Mouse (Mus musculus) embryonic fibroblast, embryonic 13.5 days (primary cell): ENCODE measurements around the gene Slc12a6. TPM values are rescaled to one million over a fixed set of nuclear protein-coding genes. Genes with fewer than 3 reads are reported as not detected.

Experiments used
- H3K27ac ChIP-seq: 2 replicates; pipeline ENCODE4 v1.5.1; 2012; ENCODE audit warnings: low read length, control low read depth, inconsistent platforms; ENCODE audit not compliant: insufficient read depth
- H3K4me1 ChIP-seq: 2 replicates; pipeline ENCODE4 v1.6.1; 2011; ENCODE audit warnings: low read length; ENCODE audit not compliant: control insufficient read depth, insufficient read depth
- H3K4me3 ChIP-seq: 2 replicates; pipeline ENCODE4 v1.5.1; 2011; ENCODE audit warnings: mild to moderate bottlenecking, control low read depth, low read length; ENCODE audit not compliant: insufficient read depth
- CTCF ChIP-seq: IDR thresholded peaks from 2 replicates; pipeline ENCODE4 v1.5.1; 2011; ENCODE audit warnings: mild to moderate bottlenecking, control low read depth, low read length, moderate library complexity, borderline replicate concordance; ENCODE audit not compliant: insufficient read depth
- POLR2A ChIP-seq: IDR thresholded peaks from 2 replicates; pipeline ENCODE4 v1.6.1; 2011; ENCODE audit warnings: low read depth, mild to moderate bottlenecking, control low read depth, low read length, moderate library complexity
- polyA plus RNA-seq: library from polyadenylated mRNA; stranded (reverse); fragments of >200 nt; gene quantifications from 2 replicates; pipeline ENCODE4 v1.2.4, GENCODE M21; 2011; ENCODE audit warnings: low read depth; ENCODE audit not compliant: missing spikeins, insufficient read length

The Slc12a6 gene
- polyA plus RNA-seq, 1 experiment, result 29.2 TPM

DNA sequence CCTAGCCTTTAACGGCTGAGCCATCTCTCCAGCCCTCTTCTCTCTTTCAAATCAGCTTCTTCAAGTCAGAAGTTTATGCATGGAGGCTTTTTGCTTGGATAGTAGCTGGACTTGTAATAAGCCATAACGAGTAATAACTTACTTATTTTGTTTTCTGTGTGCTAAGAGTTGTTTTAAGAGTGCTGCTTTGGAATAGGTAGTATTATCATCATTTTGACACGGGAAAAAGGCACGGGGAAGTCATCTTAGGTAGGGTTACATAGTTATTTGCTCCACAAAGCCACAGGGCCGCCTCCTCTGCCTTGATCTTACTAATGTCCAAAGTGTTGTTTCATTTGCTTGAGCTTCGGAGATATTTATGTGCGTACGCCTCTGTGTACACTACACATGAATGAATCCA lies 114.5 kb downstream of the Slc12a6 start:
- Histone ChIP-seq H3K27ac (0 out of 2 replicates have a peak overlapping the region, but pooled peaks have one; percentile 20), H3K4me3 (peak overlapping the region; percentile 93), H3K4me1 (peaks cover 2% of the 10 kb centered on the region; the same call in 1 of the 2 replicates)
- no peak for TF ChIP-seq POLR2A
- TF ChIP-seq CTCF, result no peak

DNA sequence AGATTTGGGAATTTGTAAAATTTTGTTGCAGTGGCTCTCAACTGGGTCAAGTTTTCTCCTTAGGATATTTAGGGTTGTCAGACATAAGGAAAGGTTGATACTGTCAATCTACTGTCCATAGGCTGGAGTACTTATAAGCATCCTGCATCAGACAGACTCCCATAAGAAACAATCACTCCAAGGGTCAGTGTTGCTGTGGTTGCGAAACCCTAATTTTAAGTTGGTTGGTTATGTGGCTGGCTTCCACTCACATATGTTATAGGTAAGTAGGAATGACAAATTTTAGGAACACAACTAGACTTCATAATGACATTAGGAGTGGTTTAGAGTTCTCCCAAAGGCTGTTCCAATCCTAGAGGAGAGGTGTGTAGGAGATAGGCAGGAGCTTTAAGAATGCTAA lies 115.6 kb downstream of the Slc12a6 start:
- Histone ChIP-seq H3K27ac (no peak overlapping the region), H3K4me3 (no peak overlapping the region)
- TF ChIP-seq CTCF (no peak), POLR2A (no peak)

DNA sequence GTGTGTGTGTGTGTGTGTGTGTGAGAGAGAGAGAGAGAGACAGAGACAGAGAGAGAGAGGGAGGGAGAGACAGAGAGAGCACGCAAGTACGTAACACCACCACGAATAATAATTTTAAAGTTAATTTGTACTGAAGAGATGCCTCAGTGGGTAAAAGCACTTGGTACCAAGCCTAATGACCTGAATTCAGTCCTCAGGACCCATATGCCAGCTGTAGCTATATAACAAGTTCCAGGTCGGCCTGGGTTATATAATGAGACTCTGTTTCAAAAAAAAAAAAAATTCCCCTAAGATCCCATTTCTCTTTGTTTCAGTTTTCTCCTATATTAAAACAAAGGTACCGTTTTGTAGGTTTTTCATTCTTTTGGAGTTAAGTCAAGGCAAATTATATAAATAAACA lies 125.2 kb downstream of the Slc12a6 start:
- no peaks in the 10 kb centered on the region; the same call in 1 of the 2 replicates for H3K4me1 ChIP-seq
- TF ChIP-seq POLR2A (no peak), CTCF (no peak)
- H3K27ac ChIP-seq, result peak overlapping the region; percentile 19; the same call in 1 of the 2 replicates
- H3K4me3 ChIP-seq, result no peak overlapping the region

More for the DNA sequence above, 115.6 kb downstream of the Slc12a6 start:
- peaks cover 2% of the 10 kb centered on the region; the same call in 1 of the 2 replicates for H3K4me1 ChIP-seq

DNA sequence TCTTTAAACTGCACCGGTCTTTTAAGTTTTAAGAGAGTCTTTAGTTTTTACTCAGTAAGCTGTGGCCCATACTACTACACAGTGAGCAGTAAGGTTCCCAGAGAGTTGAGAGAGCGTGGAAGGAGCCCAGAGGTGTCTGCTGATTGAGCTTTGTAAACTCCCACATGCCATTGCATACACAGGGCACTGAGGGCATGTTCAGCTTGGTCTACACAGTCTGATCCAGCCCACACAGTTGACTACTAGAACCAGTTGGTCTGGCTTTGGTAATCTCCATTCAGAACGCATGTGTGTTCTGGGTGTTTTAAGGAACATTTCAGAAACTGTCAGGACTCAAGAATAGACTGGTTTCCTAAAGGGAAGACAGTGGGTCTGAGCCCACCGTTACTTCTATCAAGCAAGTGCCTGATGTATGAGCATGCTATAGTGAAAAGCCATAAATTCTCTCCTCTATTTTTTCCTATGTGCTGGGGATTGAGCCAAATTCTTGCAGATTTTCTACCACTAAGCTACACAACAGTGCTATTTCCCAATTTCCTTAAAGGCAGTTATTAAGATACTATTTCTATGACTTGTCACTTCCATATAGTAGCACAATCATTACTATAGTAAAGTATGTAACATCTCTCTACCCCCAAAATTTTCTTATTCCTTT lies 125.8 kb downstream of the Slc12a6 start:
- Histone ChIP-seq H3K4me1 (peaks cover under 1% of the 10 kb centered on the region; the same call in 1 of the 2 replicates), H3K27ac (0 out of 2 replicates have a peak overlapping the region, but pooled peaks have one; percentile 10), H3K4me3 (no peak overlapping the region)
- TF ChIP-seq POLR2A, result no peak

DNA sequence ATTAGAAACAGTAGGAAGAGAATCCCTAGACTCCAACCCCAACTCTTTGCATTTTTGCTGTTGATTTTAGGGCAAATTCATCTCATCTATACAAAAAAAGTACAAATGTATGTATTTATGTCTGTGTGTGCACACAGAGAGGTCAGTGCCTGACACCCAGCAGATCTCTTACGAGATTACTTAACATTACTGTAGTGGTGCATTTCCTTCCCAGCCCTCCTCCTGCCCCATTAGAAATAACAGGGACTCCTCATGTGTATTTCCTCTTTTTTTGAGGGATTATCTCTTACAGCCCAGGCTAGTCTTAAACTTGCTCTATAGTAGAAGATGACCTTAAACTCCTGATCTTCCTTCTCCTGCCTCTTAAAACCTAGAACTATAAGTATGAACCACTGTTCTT lies 127.1 kb downstream of the Slc12a6 start:
- Histone ChIP-seq H3K27ac (no peak overlapping the region), H3K4me1 (peaks cover 4% of the 10 kb centered on the region; the same call in 1 of the 2 replicates), H3K4me3 (no peak overlapping the region)
- no peak for TF ChIP-seq POLR2A
- TF ChIP-seq CTCF, result no peak

DNA sequence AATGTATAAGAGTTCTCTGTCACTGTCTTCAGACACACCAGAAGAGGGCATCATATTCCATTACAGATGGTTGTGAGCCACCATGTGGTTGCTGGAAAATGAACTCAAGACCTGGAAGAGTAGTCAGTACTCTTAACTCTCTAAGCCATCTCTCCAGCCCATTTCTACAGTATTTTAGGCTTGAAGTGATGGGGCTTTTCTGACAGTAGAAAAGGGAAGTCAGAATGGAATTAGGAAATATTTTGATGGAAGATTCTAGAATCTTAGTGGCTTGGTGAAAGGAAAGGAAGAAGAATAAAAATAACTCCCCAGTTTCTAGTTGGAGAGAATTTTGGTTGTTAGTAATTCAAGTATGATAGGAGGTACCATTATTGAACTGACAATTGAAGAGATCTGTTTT lies 128.3 kb downstream of the Slc12a6 start:
- H3K4me3 ChIP-seq, result no peak overlapping the region
- H3K27ac ChIP-seq, result no peak overlapping the region
- TF ChIP-seq CTCF (no peak), POLR2A (no peak)
- peaks cover 4% of the 10 kb centered on the region; the same call in 1 of the 2 replicates for H3K4me1 ChIP-seq

DNA sequence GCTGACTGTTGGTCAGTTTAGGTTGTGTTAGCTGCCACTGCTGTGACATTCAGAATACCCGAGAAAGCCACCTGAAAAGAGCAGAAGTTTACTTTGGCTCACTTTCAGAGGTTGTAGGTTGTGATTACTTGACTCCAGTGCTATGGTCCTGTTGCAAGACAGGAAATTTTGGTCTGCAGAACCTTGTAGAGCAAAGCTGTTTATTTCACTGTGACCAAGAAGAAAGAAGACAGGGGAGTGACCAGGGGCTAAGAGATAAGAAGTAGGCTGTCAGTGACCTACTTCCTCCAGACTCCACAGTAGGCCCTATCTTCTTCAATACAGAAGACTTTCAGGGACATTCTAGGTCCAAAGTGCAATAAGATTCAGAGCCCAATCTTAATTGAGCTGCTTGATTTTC lies 131.0 kb downstream of the Slc12a6 start:
- Histone ChIP-seq H3K27ac (no peak overlapping the region), H3K4me1 (0 out of 2 replicates have a peak, but pooled peaks cover 4% of the 10 kb centered on the region), H3K4me3 (no peak overlapping the region)
- TF ChIP-seq CTCF (no peak), POLR2A (no peak)

DNA sequence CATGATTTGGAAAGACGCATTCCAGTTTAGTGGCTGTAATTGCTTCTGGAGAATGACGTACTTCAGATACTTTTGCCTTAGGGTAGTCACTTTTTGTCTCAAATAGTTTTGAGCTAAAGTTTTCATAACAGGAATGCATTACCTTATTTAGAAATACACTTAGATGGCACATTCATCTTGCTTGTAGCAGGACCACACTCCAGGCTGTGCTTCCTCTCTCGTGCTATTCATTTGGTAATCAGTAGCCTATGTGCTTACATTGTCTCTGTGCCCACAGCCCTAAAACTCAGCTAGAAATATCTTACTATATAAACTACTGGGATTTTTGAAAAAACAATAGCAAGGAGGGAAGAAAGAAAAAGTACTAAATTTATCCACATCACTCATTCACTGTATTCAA lies 141.4 kb downstream of the Slc12a6 start:
- H3K4me3 ChIP-seq, result no peak overlapping the region
- TF ChIP-seq CTCF, result no peak
- no peak for TF ChIP-seq POLR2A
- no peaks in the 10 kb centered on the region; the same call in 1 of the 2 replicates for H3K4me1 ChIP-seq
- 0 out of 2 replicates have a peak overlapping the region, but pooled peaks have one; percentile 14 for H3K27ac ChIP-seq

Other genes starting within 250 kb of the Slc12a6 start
- not detected in 2 replicates for gene Olfr1311, start 241.4 kb upstream of the Slc12a6 start, polyA plus RNA-seq
- 0.15 and 0.39 TPM in 2 replicates for gene Olfr1312, start 215.6 kb upstream of the Slc12a6 start, polyA plus RNA-seq
- 0.37 and 0.39 TPM in 2 replicates for gene Olfr1313, start 188.0 kb upstream of the Slc12a6 start, polyA plus RNA-seq
- gene Olfr1314, start 169.0 kb upstream of the Slc12a6 start, polyA plus RNA-seq, result 1.6 and 2.3 TPM in 2 replicates
- gene Olfr1315-ps1, start 150.4 kb upstream of the Slc12a6 start, polyA plus RNA-seq, result 1.2 and 1.8 TPM in 2 replicates
- 1.3 and 1.9 TPM in 2 replicates for gene Olfr1316, start 130.8 kb upstream of the Slc12a6 start, polyA plus RNA-seq
- not detected in 2 replicates for gene Olfr1317, start 125.5 kb upstream of the Slc12a6 start, polyA plus RNA-seq
- gene Olfr1318, start 111.6 kb upstream of the Slc12a6 start, polyA plus RNA-seq, result not detected in 2 replicates
- gene Lpcat4, start 26.4 kb upstream of the Slc12a6 start, polyA plus RNA-seq, result 21.6 and 25.3 TPM in 2 replicates
- gene Nutm1, start 6.5 kb upstream of the Slc12a6 start, polyA plus RNA-seq, result not detected in 2 replicates
- 70.7 and 79.5 TPM in 2 replicates for gene Nop10, start 3.9 kb upstream of the Slc12a6 start, polyA plus RNA-seq
- gene Gm21985, start 489 bp downstream of the Slc12a6 start, polyA plus RNA-seq, result not detected in 2 replicates
- gene Emc4, start 102.2 kb downstream of the Slc12a6 start, polyA plus RNA-seq, result 65.8 and 71.9 TPM in 2 replicates
- gene Katnbl1, start 113.4 kb downstream of the Slc12a6 start, polyA plus RNA-seq, result 24.9 and 26.1 TPM in 2 replicates
- 21.8 and 23.0 TPM in 2 replicates for gene Emc7, start 189.2 kb downstream of the Slc12a6 start, polyA plus RNA-seq
- gene Chrm5, start 214.9 kb downstream of the Slc12a6 start, polyA plus RNA-seq, result not detected in 2 replicates
- 10.0 and 10.6 TPM in 2 replicates for gene Aven, start 227.1 kb downstream of the Slc12a6 start, polyA plus RNA-seq